Mouse (Mus musculus) mesoderm, embryonic 11.5 days (tissue): ENCODE results near the gene Gm20388.
"Not testable (repeated sequence)": the region's sequence is repeated elsewhere in the genome, so short reads cannot be mapped to it uniquely, and the experiment has no call there.

Source experiments
- DNase-seq: peaks from one replicate; pipeline ENCODE4 v3.0.0-alpha.2; 2012; ENCODE audit warnings: low read depth, low spot score

Gm20388 gene

GRCm38 (mm10) chr8:123044743-123045425, 3134.2 kb downstream of the Gm20388 start:
- not testable (repeated sequence) for DNase-seq

DNA sequence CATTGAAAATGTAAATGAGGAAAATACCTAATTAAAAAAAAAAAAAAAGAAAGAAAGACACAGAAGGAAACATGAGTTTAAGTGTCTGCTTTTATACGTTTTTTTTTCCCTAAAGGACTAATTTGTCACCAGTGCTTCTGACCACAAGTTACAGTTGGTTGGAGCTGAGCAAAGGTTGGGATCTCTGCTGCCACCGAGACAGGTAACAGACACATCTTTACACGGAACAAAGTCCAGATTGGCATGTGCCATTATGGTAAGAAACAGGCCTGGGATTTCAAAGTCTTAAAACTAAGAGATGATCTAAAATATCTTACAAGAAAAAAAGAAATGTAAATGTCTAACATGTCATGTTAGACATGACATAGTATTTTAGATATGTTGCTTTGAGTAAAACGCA, 3136.1 kb downstream of the Gm20388 start:
- no peak for DNase-seq

- DNase-seq, result no peak
These were observed 3137.2 kb downstream of the Gm20388 start for GRCm38 (mm10) chr8:123047827-123048226.

- DNase-seq, result no peak
These were observed 3137.8 kb downstream of the Gm20388 start for GRCm38 (mm10) chr8:123048402-123048801.

- DNase-seq, result no peak
These were observed 3140.8 kb downstream of the Gm20388 start for GRCm38 (mm10) chr8:123051458-123051857.

DNA sequence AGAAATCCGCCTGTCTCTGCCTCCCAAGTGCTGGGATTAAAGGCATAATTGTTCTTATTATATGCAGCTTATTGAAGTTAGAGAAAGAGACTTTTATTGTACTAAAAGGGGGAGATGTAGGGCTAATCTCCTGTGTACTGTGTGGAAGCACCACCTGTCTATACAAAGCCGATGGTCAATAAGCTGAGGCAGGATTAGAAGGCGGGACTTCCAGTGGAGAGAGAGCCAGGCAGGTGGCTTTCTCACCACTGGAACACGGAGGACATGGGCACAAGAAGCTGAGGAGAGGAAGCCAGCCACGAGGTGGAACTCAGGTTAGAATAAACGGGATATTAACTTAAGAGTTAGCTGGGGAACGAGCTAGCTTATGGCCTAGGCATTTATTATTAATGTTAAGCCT, 3152.1 kb downstream of the Gm20388 start, which contains the start of gene Spg7:
TSS of gene Spg7 (plus strand) at position 222 of the 400 bp plus-strand sequence.
- no peak for DNase-seq

DNA sequence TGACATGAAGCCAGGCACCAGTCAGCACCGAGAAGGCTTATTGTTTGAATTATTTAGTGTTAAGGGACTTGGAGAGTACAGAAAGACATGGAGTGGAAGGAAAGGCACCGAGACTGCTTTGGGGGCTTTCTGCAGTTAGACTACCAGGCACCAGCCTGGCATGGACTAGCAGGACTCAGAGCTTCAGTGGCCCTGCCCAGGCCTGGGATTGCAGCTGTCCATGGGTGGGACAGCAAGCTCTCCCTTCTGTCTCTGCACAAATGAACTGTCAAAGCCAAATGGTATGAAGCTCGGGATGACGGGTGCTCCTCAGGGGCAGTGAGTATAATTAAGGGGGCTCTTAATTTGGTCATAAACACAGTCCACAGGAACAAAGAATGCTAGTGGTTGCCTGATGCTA, 3153.4 kb downstream of the Gm20388 start:
- DNase-seq, result no peak

DNA sequence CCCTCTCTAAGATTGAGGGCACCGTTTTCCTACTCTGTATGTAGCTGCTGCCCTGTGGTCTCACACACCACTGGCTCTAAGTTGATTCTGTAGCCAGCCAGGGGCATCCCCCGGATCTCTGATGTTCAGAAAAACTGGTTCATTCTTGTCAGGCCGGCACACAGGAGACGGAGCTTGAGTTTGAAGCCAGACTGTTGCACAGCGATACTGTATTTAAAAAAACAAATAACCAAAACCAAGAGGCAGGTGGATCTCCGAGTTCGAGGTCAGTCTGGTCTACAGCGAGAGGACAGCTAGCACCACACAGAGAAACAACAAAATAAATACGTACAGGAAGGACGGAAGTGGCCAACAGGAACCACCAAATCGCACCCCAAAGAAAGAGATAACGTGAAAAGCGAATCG, 3154.2 kb downstream of the Gm20388 start:
- peak; percentile 34 for DNase-seq

- DNase-seq, result peak; percentile 98
These were observed 3154.8 kb downstream of the Gm20388 start for GRCm38 (mm10) chr8:123065214-123066100.

DNA sequence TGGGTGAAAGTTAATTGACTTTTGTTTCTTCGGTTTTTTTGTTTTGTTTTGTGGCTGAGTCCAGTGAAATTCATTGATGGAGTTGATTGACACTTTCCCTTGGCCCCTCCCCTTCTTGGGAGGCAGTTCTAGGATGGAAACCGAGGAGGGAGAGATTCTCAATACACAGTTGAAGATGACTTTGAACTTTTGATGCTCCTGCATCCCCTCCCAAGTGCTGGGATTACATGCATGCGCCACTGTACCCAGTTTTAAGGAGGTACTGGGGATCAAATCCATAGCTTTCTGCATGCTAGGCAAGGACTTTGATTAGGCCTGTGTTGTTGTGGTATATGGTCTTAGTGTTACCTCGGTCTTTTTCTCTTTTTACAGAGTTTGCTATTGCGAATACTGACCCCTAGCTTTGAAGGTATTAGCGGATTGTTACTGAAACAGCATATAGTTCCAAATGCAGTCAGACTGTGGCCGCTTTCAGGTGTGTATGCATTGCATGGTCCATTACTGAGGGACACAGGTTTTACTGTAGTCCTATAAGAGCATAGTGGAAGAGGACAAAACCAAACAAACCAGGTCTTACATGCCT, 3155.6 kb downstream of the Gm20388 start:
- DNase-seq, result no peak

GRCm38 (mm10) chr8:123071176-123071575, 3160.5 kb downstream of the Gm20388 start:
- no peak for DNase-seq

DNA sequence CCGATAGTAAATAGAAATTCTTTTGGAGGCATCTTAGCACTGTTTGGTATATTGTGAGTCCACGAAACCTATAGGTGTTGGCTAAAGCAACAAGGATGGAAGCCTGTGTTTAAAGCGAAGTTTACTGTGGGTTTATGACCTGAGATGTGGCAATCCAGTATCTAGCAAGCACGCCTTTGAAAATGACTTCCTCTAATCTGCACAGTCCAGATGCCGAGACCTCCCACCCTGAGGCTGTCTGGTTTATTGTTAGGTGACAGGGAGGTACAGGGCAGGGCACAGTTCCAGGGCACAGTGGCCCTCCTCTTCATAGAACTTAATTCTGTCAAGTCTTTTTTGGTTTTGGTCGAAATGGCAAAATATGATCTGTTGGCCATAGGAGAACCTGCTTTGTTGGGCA, 3166.6 kb downstream of the Gm20388 start:
- DNase-seq, result no peak

GRCm38 (mm10) chr8:123082993-123083392, 3172.4 kb downstream of the Gm20388 start:
- no peak for DNase-seq

DNA sequence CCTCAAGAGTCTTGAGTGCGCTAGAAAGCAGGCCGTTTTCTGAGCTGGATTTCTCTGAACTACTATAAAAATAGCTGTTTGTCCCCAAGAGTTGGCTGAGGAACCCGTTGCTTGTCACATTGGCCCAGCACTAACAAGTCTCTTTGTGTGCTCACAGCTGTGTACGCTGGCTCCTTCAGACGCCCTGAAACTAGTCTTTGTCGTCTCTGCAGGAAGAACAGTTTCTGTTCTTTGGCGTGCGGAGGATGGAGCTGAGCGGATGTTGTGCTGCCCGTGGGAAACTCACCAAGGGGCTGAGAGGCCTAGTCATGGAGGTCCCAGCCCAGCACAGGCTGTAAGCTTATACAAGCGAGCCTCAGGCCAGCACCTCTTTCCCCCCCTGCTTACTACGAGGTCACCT, 3173.0 kb downstream of the Gm20388 start:
- DNase-seq, result no peak

GRCm38 (mm10) chr8:123087289-123087688, 3176.6 kb downstream of the Gm20388 start:
- no peak for DNase-seq

- DNase-seq, result no peak
These were observed 3186.6 kb downstream of the Gm20388 start for GRCm38 (mm10) chr8:123097216-123097615.

DNA sequence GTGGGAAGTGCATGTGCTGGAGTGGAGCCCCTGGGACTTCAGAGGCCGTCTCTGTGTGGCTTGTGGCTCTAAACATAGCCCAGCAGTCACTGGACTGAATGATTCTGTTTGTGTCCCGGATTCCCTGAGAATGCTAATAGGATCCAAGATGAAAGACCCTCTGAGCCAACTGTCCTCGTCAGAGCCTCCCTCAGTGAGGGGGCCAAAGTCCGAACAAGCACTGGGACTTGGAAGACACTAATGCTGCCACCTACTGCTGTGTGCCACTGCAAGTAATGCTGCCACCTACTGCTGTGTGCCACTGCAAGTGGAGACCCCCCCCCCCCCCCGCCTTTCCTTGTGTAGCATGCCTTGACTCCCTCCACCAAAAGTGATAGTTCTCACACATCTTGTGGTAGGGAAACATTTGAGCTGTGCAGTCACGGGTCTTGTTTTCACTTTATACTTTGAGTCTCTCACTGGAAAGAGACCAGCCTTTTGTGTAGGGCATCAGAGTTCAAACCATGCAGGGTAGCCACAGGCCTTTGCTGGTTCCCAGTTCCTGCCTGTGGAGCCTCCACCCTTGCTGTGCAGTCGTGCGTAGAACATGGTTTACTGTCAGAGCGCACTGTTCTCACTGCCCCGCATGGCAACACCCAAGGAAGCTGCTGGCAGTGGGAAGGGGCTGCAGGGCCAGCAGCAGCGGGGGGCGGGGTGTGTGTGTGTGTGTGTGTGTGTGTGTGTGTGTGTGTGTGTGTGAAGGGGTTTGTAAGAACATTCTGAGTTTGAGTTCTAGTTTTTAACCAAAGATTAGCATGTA, 3187.3 kb downstream of the Gm20388 start:
- DNase-seq, result no peak

DNA sequence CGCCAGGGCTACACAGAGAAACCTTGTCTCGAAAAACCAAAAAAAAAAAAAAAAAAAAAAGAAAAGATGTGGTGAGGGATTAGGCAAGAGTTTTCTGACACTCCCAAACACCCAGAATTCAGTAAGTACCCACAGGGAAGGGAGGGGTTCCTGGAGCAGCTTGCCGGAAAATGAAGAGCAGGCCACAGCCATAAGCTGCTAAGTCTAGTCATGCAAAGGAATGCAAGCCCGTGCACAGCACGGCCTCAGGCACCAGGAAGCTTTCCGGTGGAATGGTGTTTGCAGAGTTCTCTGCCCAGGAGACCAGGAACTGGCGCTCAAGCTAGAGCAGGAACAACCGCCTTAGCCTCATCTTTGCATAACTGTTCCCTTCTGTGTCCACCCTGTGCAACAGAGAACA, 3189.6 kb downstream of the Gm20388 start:
- no peak for DNase-seq

- DNase-seq, result no peak
These were observed 3190.6 kb downstream of the Gm20388 start for GRCm38 (mm10) chr8:123101244-123101643.

DNA sequence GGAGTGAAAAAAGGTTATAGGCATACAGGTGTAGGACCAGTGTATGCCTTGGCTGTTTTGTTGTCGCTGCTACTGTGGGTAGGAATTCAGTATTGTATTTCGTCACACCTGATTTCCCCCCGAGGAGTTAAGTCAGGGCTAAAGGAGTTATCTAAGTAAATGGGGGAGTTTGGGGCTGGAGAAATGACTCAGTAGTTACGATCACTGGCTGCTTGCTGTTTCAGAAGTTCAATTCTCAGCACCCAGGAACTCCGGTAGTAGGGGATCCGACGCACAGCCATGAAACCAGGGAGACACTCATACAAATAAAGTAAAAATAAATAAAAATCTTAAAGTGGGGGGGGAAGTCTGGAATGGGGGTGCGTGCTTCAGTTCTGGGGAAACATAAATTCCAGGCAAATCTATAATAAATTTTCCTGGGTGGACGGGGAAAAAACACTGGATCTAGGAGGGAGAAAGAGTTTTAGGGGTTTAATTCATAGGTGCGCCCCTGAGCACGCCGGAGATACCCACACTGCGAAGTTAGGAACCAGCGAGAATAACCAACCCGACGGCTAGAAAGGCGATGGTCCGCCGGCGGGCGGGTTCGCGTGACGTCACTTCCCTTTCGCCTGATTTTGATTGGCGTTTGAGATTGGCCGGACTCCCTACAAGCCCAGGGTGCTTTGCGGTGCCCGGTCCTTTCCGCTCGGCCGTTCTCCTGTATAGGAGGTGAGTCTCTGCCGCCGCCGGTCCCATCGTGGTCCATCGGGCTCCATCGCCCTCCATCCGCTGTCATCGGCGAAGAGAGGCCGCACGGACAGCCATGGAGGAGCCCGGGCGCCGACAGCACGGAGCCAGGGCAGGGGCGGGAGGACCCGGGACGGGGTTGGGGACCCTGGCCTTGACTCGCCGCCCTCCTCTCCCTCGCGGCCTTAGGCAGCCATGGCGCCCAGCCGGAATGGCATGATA, 3191.4 kb downstream of the Gm20388 start, which contains the start of gene Rpl13:
TSS of gene Rpl13 (plus strand) at position 616 of the 951 bp plus-strand sequence.
- DNase-seq, result peak; percentile 96
